Mouse (Mus musculus) MEL (cell line): ENCODE measurements around the gene Stab1. TPM values are rescaled to one million over a fixed set of nuclear protein-coding genes. Genes with fewer than 3 reads are reported as not detected.

Source experiments
- DNase-seq: peaks from one replicate; pipeline ENCODE4 v3.0.0; 2011; ENCODE audit warnings: low read depth, low spot score
- H3K27ac ChIP-seq: 2 replicates; pipeline ENCODE4 v1.5.1; 2012; ENCODE audit warnings: low read depth, mild to moderate bottlenecking, control low read depth, low read length, moderate library complexity; ENCODE audit not compliant: control insufficient read depth
- H3K27me3 ChIP-seq, 2 experiments: fragments of 150-350 bp in 1 of 2; sonication (generic) in 1 of 2; 2 replicates each; pipeline ENCODE4 v1.6.1; 2012; ENCODE audit warnings: low read length in 2 of 2, mild to moderate bottlenecking in 2 of 2, improper control_type of control experiment in 1 of 2, moderate library complexity in 1 of 2; ENCODE audit not compliant: insufficient read depth in 2 of 2, control insufficient read depth in 1 of 2
- H3K36me3 ChIP-seq, 2 experiments: 2 replicates each; pipeline ENCODE4 v1.6.1; 2012 to 2014; ENCODE audit warnings: low read length in 2 of 2, improper control_type of control experiment in 1 of 2, inconsistent platforms in 1 of 2, mild to moderate bottlenecking in 1 of 2; ENCODE audit not compliant: insufficient read depth in 2 of 2, control insufficient read depth in 1 of 2
- H3K4me1 ChIP-seq, 2 experiments: fragments of 150-350 bp in 1 of 2; sonication (generic) in 1 of 2; 2 replicates each; pipeline ENCODE4 v1.6.1; 2012; ENCODE audit warnings: low read length in 2 of 2, improper control_type of control experiment in 1 of 2, mild to moderate bottlenecking in 1 of 2; ENCODE audit not compliant: insufficient read depth in 2 of 2, control insufficient read depth in 1 of 2
- H3K4me3 ChIP-seq, 2 experiments: fragments of 150-350 bp in 1 of 2; sonication (generic) in 1 of 2; 2 replicates each; pipeline ENCODE4 v1.5.1; 2012; ENCODE audit warnings: low read depth in 2 of 2, low read length in 2 of 2, mild to moderate bottlenecking in 2 of 2, moderate library complexity in 2 of 2, control low read depth in 1 of 2, improper control_type of control experiment in 1 of 2; ENCODE audit not compliant: control insufficient read depth in 1 of 2, insufficient read depth in 1 of 2
- H3K79me2 ChIP-seq: 2 replicates; pipeline ENCODE4 v1.6.1; 2012; ENCODE audit warnings: mild to moderate bottlenecking, low read length, moderate library complexity; ENCODE audit not compliant: control insufficient read depth, poor library complexity, insufficient read depth
- H3K9ac ChIP-seq: 2 replicates; pipeline ENCODE4 v1.6.1; 2012; ENCODE audit warnings: low read depth, mild to moderate bottlenecking, control low read depth, low read length, moderate library complexity; ENCODE audit not compliant: control insufficient read depth, poor library complexity, severe bottlenecking
- H3K9me3 ChIP-seq: fragments of 150-350 bp; sonication (generic); replicated peaks from 2 replicates; pipeline ENCODE4 v1.6.1; 2012; ENCODE audit warnings: mild to moderate bottlenecking, low read length, improper control_type of control experiment, moderate library complexity; ENCODE audit not compliant: insufficient read depth
- CHD1 ChIP-seq: IDR thresholded peaks from 2 replicates; pipeline ENCODE4 v1.6.1; 2012; ENCODE audit warnings: low read depth, mild to moderate bottlenecking, inconsistent platforms, low read length, improper control_type of control experiment
- CTCF ChIP-seq, 3 experiments: IDR thresholded peaks in 2 of 3; conservative IDR thresholded peaks in 1 of 3; 2 replicates each; pipeline ENCODE4 v1.5.1; 2011 to 2012; ENCODE audit warnings: low read length in 3 of 3, low read depth in 2 of 3, mild to moderate bottlenecking in 2 of 3, improper control_type of control experiment in 1 of 3, inconsistent platforms in 1 of 3, mixed read lengths in 1 of 3, moderate library complexity in 1 of 3; ENCODE audit not compliant: control insufficient read depth in 1 of 3, insufficient read depth in 1 of 3, poor library complexity in 1 of 3, severe bottlenecking in 1 of 3
- E2F4 ChIP-seq: IDR thresholded peaks from 2 replicates; pipeline ENCODE4 v1.6.1; 2011; ENCODE audit warnings: low read depth, low read length, improper control_type of control experiment, borderline replicate concordance
- ELF1 ChIP-seq: IDR thresholded peaks from 2 replicates; pipeline ENCODE4 v1.6.1; 2014; ENCODE audit warnings: low read depth, mild to moderate bottlenecking, inconsistent platforms, low read length, improper control_type of control experiment, moderate library complexity
- EP300 ChIP-seq, 2 experiments: IDR thresholded peaks; 2 replicates each; pipeline ENCODE4 v1.6.1; 2011; ENCODE audit warnings: improper control_type of control experiment in 2 of 2, low read length in 2 of 2, low read depth in 1 of 2, mild to moderate bottlenecking in 1 of 2
- ETS1 ChIP-seq: IDR thresholded peaks from 2 replicates; pipeline ENCODE4 v1.6.1; 2012; ENCODE audit warnings: low read depth, mild to moderate bottlenecking, inconsistent platforms, low read length, improper control_type of control experiment, moderate library complexity
- GATA1 ChIP-seq: IDR thresholded peaks from 2 replicates; pipeline ENCODE4 v1.6.1; 2011; ENCODE audit warnings: low read depth, low read length, improper control_type of control experiment
- JUND ChIP-seq: IDR thresholded peaks from 2 replicates; pipeline ENCODE4 v1.6.1; 2011; ENCODE audit warnings: low read depth, mild to moderate bottlenecking, improper control_type of control experiment, low read length
- MXI1 ChIP-seq: IDR thresholded peaks from 2 replicates; pipeline ENCODE4 v1.6.1; 2011; ENCODE audit warnings: mild to moderate bottlenecking, low read depth, low read length, improper control_type of control experiment
- MYC ChIP-seq: IDR thresholded peaks from 2 replicates; pipeline ENCODE4 v1.6.1; 2011; ENCODE audit warnings: low read depth, mild to moderate bottlenecking, low read length, improper control_type of control experiment, moderate library complexity
- NRF1 ChIP-seq: IDR thresholded peaks from 2 replicates; pipeline ENCODE4 v1.6.1; 2014; ENCODE audit warnings: low read depth, mild to moderate bottlenecking, inconsistent platforms, low read length, improper control_type of control experiment, moderate library complexity; ENCODE audit not compliant: poor library complexity, insufficient read depth, severe bottlenecking
- POLR2AphosphoS2 ChIP-seq: IDR thresholded peaks from 2 replicates; pipeline ENCODE4 v1.6.1; 2011; ENCODE audit warnings: low read length, improper control_type of control experiment
- POLR2AphosphoS5 ChIP-seq: IDR thresholded peaks from 2 replicates; pipeline ENCODE4 v1.6.1; 2012; ENCODE audit warnings: low read depth, borderline replicate concordance, mild to moderate bottlenecking, inconsistent platforms, low read length, moderate library complexity, mixed read lengths
- RAD21 ChIP-seq: IDR thresholded peaks from 2 replicates; pipeline ENCODE4 v1.6.1; 2011; ENCODE audit warnings: mild to moderate bottlenecking, low read depth, low read length, improper control_type of control experiment
- RCOR1 ChIP-seq: IDR thresholded peaks from 2 replicates; pipeline ENCODE4 v1.6.1; 2012; ENCODE audit warnings: low read depth, mild to moderate bottlenecking, inconsistent platforms, low read length, improper control_type of control experiment
- SIN3A ChIP-seq: IDR thresholded peaks from 2 replicates; pipeline ENCODE4 v1.6.1; 2012; ENCODE audit warnings: low read length, improper control_type of control experiment, inconsistent platforms
- TAL1 ChIP-seq: IDR thresholded peaks from 2 replicates; pipeline ENCODE4 v1.6.1; 2012; ENCODE audit warnings: mild to moderate bottlenecking, inconsistent platforms, low read length, moderate library complexity, mixed read lengths
- TBP ChIP-seq: IDR thresholded peaks from 2 replicates; pipeline ENCODE4 v1.8.0; 2011; ENCODE audit warnings: low read depth, low read length, improper control_type of control experiment
- TCF12 ChIP-seq: IDR thresholded peaks from 2 replicates; pipeline ENCODE4 v1.6.1; 2014; ENCODE audit warnings: low read depth, mild to moderate bottlenecking, inconsistent platforms, low read length, improper control_type of control experiment, moderate library complexity
- UBTF ChIP-seq: IDR thresholded peaks from 2 replicates; pipeline ENCODE4 v1.6.1; 2012; ENCODE audit warnings: low read depth, mild to moderate bottlenecking, inconsistent platforms, low read length, improper control_type of control experiment, moderate library complexity, borderline replicate concordance; ENCODE audit not compliant: insufficient read depth
- polyA plus RNA-seq, 2 experiments: library from polyadenylated mRNA; stranded (reverse) in 1 of 2; unstranded in 1 of 2; fragments of >175 nt in 1 of 2; fragments of >200 nt in 1 of 2; gene quantifications; 2 replicates each; pipeline versions ENCODE4 v1.2.1 to v1.2.4; 2012; ENCODE audit warnings: low replicate concordance in 2 of 2, low read depth in 1 of 2; ENCODE audit not compliant: insufficient read length in 2 of 2, insufficient read depth in 1 of 2, missing spikeins in 1 of 2
- total RNA-seq: library from RNA; depleted of rRNA; stranded (reverse); fragments of 300-350 nt; gene quantifications from 2 replicates; pipeline ENCODE4 v1.2.3, GENCODE M21; 2012

Stab1 gene
- total and polyA plus RNA-seq, 3 experiments, result 0.15 to 0.40 TPM; not detected in 1

DNA sequence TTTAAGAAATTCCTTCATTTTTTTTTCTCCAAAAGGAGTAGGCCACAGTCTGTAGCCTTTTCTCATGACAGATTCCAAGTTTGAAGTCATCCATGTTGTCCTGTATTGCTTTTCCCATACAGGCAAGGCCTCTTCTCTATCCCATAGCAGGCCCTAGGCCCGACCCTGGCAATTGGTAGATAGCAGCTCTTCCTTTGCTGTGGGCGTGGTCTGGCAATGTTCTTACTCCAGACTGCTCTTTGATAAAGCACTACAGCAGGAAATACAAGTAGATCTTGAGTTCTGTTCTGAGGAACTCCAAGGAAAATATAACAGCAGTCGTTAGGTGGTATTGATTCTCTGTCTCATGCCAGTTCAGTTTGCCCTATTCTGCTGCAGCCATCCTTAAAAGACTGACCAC, 57.8 kb downstream of the Stab1 start:
- no peak overlapping the region for H3K27ac ChIP-seq
- H3K4me3 ChIP-seq, result no peak overlapping the region
- peaks cover 14 to 16% of the 10 kb centered on the region in 2 experiments for H3K4me1 ChIP-seq
- H3K36me3 ChIP-seq, result peaks cover 20 to 24% of the 10 kb centered on the region in 2 experiments
- H3K27me3 ChIP-seq, result no peaks in the 10 kb centered on the region
- TF ChIP-seq RCOR1 (0 out of 2 replicates have a peak, but pooled peaks have one; percentile 10), TAL1 (peak; percentile 38), CHD1 (no peak), ETS1 (no peak), ELF1 (peak; percentile 43; the same call in 1 of the 2 replicates), SIN3A (0 out of 2 replicates have a peak, but pooled peaks have one; percentile 28), EP300 (IDR thresholded peaks at IDR 0.05; ENCODE audit: low read depth in 1 of 2, low read length in 2 of 2) (peak; percentile 41 to 43; a peak in 3 of 4 replicates), GATA1 (peak; percentile 41; the same call in 1 of the 2 replicates)
- no peaks in the 10 kb centered on the region for H3K79me2 ChIP-seq
- H3K9ac ChIP-seq, result no peak overlapping the region
- no peaks in the 10 kb centered on the region for H3K9me3 ChIP-seq
- peak; percentile 88 for DNase-seq

DNA sequence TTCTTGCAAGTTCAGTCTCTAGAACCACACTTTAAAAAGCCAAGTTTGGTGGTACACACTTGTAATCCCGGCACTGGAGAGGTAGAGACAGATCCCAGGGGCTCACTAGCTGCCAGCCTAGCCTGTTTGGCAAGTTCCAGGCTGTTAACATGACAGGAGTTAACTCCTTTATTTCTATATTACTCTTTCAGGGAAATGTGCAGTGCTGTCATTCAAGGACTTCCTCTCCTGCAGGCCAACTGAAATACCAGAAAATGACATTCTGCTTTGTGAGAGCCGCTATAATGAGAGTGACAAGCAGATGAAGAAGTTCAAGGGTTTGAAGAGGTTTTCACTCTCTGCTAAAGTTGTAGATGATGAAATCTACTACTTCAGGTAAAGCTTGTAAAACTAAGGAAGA, 63.3 kb downstream of the Stab1 start:
- no peak overlapping the region for H3K27ac ChIP-seq
- H3K79me2 ChIP-seq, result no peaks in the 10 kb centered on the region
- no peaks in the 10 kb centered on the region for H3K27me3 ChIP-seq
- H3K36me3 ChIP-seq, result peaks cover 2 to 25% of the 10 kb centered on the region in 2 experiments
- DNase-seq, result no peak
- no peak overlapping the region for H3K4me3 ChIP-seq
- H3K9ac ChIP-seq, result no peak overlapping the region
- no peaks in the 10 kb centered on the region for H3K9me3 ChIP-seq
- H3K4me1 ChIP-seq, result peaks cover 0 to 1% of the 10 kb centered on the region in 2 experiments; a peak in 2 of 4 replicates
- TF ChIP-seq UBTF (no peak), TBP (no peak), POLR2AphosphoS5 (no peak), ETS1 (no peak), TCF12 (no peak), ELF1 (no peak), CTCF (IDR thresholded peaks at IDR 0.05 in 2 of 3, conservative IDR thresholded peaks at IDR 0.05 in 1 of 3; ENCODE audit: control insufficient read depth in 1 of 3, insufficient read depth in 1 of 3, low read depth in 2 of 3, low read length in 3 of 3, poor library complexity in 1 of 3, severe bottlenecking in 1 of 3) (no peak), MYC (no peak), SIN3A (no peak), POLR2AphosphoS2 (no peak), NRF1 (no peak), RAD21 (no peak), JUND (no peak), E2F4 (no peak), MXI1 (no peak)
